Mouse (Mus musculus): ENCODE data around the gene Colec11. TPM values are rescaled to one million over a fixed set of nuclear protein-coding genes. Genes with fewer than 3 reads are reported as not detected.

The Colec11 gene
- polyA plus RNA-seq, 3 experiments from 2014 or later, result 0.31 TPM; not detected in 2

GRCm38 (mm10) chr12:28602259-28602658 lies 20.9 kb downstream of the Colec11 start:
- no peak for ATAC-seq

DNA sequence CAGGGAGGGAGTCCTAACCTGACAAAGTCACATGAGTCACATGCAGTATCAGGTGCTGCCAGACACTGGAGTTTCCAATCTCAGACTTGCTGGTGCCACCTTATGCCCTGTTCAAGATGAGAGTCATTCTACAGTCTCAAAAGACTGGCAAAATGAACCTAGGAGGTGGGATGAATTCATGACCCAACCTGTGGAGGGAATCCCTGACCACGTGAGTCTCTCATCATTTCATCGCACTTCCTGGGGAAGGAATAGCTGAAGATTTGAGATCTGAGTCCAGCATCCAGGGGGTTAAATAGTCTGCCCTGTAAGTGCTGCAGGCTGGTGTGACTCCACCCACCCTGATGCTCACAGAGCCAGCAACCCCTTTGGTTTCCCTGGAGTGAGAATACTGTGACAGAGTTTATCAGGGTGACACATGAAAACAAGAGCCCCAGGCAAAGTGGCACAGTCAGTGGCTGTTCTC lies 24.6 kb downstream of the Colec11 start:
- no peak for ATAC-seq

GRCm38 (mm10) chr12:28598110-28598509 lies 25.1 kb downstream of the Colec11 start:
- no peak for ATAC-seq

GRCm38 (mm10) chr12:28597699-28598098 lies 25.5 kb downstream of the Colec11 start:
- no peak for ATAC-seq

- ATAC-seq, result no peak
Measured at GRCm38 (mm10) chr12:28596851-28597250, 26.3 kb downstream of the Colec11 start.

GRCm38 (mm10) chr12:28590428-28590827 lies 32.7 kb downstream of the Colec11 start:
- ATAC-seq, result no peak

GRCm38 (mm10) chr12:28589090-28589868 lies 33.9 kb downstream of the Colec11 start:
- peak; percentile 80 for ATAC-seq

DNA sequence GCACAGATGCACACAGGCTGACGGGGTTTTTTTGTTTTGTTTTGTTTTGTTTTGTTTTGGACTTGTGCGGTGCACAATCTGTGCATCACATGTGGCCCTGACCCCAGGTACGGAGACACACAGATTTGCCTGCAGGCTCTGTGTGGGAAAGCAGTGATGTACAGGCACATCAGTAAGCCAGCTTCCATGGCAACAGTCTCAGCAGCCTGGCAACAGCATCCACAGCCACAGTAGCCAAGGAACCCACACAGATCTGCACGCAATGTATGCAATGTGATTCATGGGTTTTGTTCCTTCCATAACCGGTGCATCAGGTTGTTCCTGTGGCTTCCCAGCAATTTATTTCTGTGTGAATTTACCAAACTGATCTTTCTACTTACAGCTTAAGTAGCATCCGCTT lies 35.2 kb downstream of the Colec11 start:
- ATAC-seq, result no peak

GRCm38 (mm10) chr12:28584036-28584435 lies 39.1 kb downstream of the Colec11 start:
- ATAC-seq, result no peak

DNA sequence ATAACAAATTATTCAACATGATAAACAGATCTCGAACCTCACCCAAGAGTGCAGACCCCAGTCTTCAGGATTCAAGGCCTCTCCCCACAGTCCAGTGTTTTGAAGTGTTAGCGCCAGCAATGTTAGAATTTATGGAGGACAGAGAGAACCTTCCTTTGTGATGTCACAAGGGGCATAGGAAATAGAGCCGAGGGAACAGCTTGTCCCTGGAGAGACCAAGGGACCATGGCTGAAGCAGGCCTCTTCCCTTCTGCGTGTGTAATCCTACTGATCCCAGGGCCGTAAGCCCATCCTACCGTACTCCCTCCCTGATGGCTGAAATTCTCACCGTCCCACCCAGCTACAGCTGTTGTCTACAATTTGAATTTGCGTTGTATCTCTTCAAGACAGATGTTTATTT lies 40.8 kb downstream of the Colec11 start, which contains the start of gene Allc:
Gene Allc, minus strand, starts transcription at position 101 of the 400 bp plus-strand sequence.
- ATAC-seq, result no peak

GRCm38 (mm10) chr12:28579132-28579531 lies 44.0 kb downstream of the Colec11 start:
- no peak for ATAC-seq

DNA sequence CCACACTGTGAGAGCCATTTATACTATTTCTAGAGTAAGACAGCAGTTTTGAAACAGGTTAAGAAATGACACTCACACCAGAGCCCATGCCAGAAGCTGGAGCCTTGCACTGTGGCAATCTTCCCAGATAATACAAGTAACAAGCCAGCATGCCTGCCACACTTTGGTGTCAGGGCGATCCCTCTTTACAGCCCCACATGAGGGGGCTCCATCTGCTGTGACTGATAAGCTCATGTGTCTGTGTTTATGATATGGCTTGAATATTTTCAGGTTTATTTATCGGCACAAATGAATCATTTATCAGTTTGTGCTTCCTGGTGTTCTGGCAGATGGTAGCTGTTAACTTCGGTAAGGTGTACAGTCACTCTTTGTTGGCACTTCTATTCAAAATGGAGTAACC lies 45.0 kb downstream of the Colec11 start:
- ATAC-seq, result no peak

- ATAC-seq, result no peak
Measured at GRCm38 (mm10) chr12:28575366-28576070, 47.7 kb downstream of the Colec11 start.

- ATAC-seq, result no peak
Measured at GRCm38 (mm10) chr12:28572241-28572640, 50.9 kb downstream of the Colec11 start.

DNA sequence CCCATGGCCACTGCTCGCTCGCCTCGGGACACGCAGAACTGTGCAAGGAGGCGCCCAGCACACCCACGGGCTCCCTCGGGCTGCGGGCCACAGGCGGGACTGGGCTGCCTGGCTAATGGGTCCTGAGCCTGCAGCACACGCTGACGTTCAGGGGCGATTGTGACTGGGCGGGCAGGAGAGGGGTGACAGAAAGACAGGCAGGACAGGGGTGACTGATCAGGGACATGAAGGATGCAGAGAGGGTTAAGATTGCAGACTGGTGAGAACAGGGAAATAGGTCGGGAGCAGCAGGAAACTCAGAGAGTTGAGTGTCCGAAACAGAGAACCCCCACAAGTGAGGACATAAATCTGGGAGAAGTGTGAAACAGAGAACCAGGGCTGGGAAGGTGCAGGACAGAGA lies 70.9 kb downstream of the Colec11 start, which contains the start of gene Dcdc2c:
Gene Dcdc2c, minus strand, starts transcription at position 101 of the 400 bp plus-strand sequence.
- ATAC-seq, result no peak

DNA sequence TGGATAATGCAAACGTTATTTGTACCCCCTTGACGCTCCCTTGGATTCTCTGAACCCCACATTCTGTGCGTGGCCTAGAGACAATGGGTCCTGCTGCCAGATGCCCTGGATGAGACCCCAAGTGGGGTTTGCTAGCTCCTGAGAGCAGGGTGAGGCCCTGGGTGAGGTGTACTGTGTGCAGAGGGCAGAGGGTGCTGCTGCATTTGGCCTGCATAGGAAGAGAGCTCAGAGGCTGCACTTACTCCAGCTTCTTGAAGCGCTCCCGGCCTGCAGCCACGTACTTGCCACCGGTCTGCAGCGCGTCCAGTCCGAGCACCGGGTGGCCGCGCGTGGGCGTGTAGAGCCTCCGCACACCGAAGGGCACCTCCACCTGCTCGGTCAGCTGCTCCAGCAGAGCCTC lies 71.4 kb downstream of the Colec11 start:
- ATAC-seq, result no peak

GRCm38 (mm10) chr12:28548887-28549286 lies 74.3 kb downstream of the Colec11 start:
- ATAC-seq, result no peak

Other genes starting within 250 kb of the Colec11 start
- gene Dcdc2c, start 71.0 kb downstream of the Colec11 start, polyA plus RNA-seq (2017; shearing (Covaris generic)), result not detected
- not detected for gene Allc, start 40.9 kb downstream of the Colec11 start, polyA plus RNA-seq (2017; shearing (Covaris generic))
- 1,000 to 10,000 TPM; 1,531 to 2,541 (median 1,663) TPM for gene Rps7, start 12.6 kb upstream of the Colec11 start, polyA plus RNA-seq (2017; shearing (Covaris generic))
- 10 to 100 TPM; 21.7 to 32.7 (median 28.9) TPM for gene Rnaseh1, start 26.2 kb upstream of the Colec11 start, polyA plus RNA-seq (2017; shearing (Covaris generic))
- 10 to 100 TPM; 25.7 to 49.9 (median 41.5) TPM for gene Adi1, start 51.9 kb upstream of the Colec11 start, polyA plus RNA-seq (2017; shearing (Covaris generic))
- gene Trappc12, start 127.1 kb upstream of the Colec11 start, polyA plus RNA-seq (2017; shearing (Covaris generic)), result 10 to 100 TPM; 31.7 to 58.8 (median 40.1) TPM
- 10 to 100 TPM; 27.4 to 36.6 (median 33.7) TPM for gene Eipr1, start 128.4 kb upstream of the Colec11 start, polyA plus RNA-seq (2017; shearing (Covaris generic))

Measured in inflammation-experienced regulatory T-cells, adult 6 months (primary cell).